Mouse (Mus musculus) liver, embryonic 14.5 days (tissue): ENCODE results near the gene Iqcf3.

Source experiments
- CTCF ChIP-seq: IDR thresholded peaks from 2 replicates; pipeline ENCODE4 v1.5.1; 2016; ENCODE audit warnings: antibody characterized with exemption, low read depth, control low read depth
- EP300 ChIP-seq: IDR thresholded peaks from 2 replicates; pipeline ENCODE4 v1.6.1; 2016; ENCODE audit warnings: antibody characterized with exemption, low read depth

GRCm38 (mm10) chr9:106482578-106483115 lies 78.8 kb downstream of the Iqcf3 start:
- TF ChIP-seq CTCF (no peak), EP300 (no peak)
